Mouse (Mus musculus) liver, embryonic 11.5 days (tissue): Measurements from ENCODE around the gene Btbd11. TPM values are rescaled to one million over a fixed set of nuclear protein-coding genes. Genes with fewer than 3 reads are reported as not detected.

Experiments used
- ATAC-seq: fragments of 200-750 bp; cut with Nextera tagmentation; replicated peaks from 2 replicates; pipeline ENCODE4 v1.8.0; 2017; ENCODE audit warnings: moderate number of reproducible peaks, mild to moderate bottlenecking, moderate TSS enrichment, moderate library complexity; ENCODE audit not compliant: low FRiP score
- DNase-seq: peaks from one replicate; pipeline ENCODE4 v3.0.0-alpha.2; 2017; ENCODE audit warnings: low spot score
- H3K27ac ChIP-seq: fragments of 300-500 bp; sonication (generic); 2 replicates; pipeline ENCODE4 v1.5.1; 2014; ENCODE audit warnings: mild to moderate bottlenecking, low read depth, low read length, control low read depth
- H3K27me3 ChIP-seq: fragments of 300-500 bp; sonication (generic); replicated peaks from 2 replicates; pipeline ENCODE4 v1.6.1; 2014; ENCODE audit warnings: low read length, mixed read lengths; ENCODE audit not compliant: control insufficient read depth, insufficient read depth
- H3K36me3 ChIP-seq: fragments of 300-500 bp; sonication (generic); 2 replicates; pipeline ENCODE4 v1.6.1; 2014; ENCODE audit warnings: mild to moderate bottlenecking, low read length, moderate library complexity, mixed read lengths; ENCODE audit not compliant: control insufficient read depth, insufficient read depth
- H3K4me1 ChIP-seq: fragments of 300-500 bp; sonication (generic); replicated peaks from 2 replicates; pipeline ENCODE4 v1.6.1; 2014; ENCODE audit warnings: low read length, mixed read lengths; ENCODE audit not compliant: control insufficient read depth, insufficient read depth
- H3K4me2 ChIP-seq: fragments of 300-500 bp; sonication (generic); 2 replicates; pipeline ENCODE4 v1.6.1; 2014; ENCODE audit warnings: mild to moderate bottlenecking, control low read depth, moderate library complexity
- H3K4me3 ChIP-seq: fragments of 300-500 bp; sonication (generic); 2 replicates; pipeline ENCODE4 v1.5.1; 2014; ENCODE audit warnings: low read depth, low read length, control low read depth
- H3K9ac ChIP-seq: fragments of 300-500 bp; sonication (generic); 2 replicates; pipeline ENCODE4 v1.6.1; 2014; ENCODE audit warnings: low read depth, low read length, control low read depth
- H3K9me3 ChIP-seq: fragments of 300-500 bp; sonication (generic); 2 replicates; pipeline ENCODE4 v1.6.1; 2016; ENCODE audit warnings: low read length, inconsistent platforms, mixed read lengths; ENCODE audit not compliant: control insufficient read depth
- WGBS: fragments of 180-500 bp; shearing (Covaris S2); extraction: QIAGEN DNeasy Blood & Tissue Kit; methylation state at CpG from one replicate; pipeline ENCODE4 v1.1.7; 2014; 5-methylcytosine and 5-hydroxymethylcytosine counted together
- polyA plus RNA-seq: library from polyadenylated mRNA; unstranded; fragments of >200 nt; fragmentation: Nextera tagmentation; extraction: Ambion mirVana; gene quantifications from 2 replicates; pipeline ENCODE4 v1.2.1, GENCODE M21; 2014

Gene Btbd11
- polyA plus RNA-seq, 1 experiment from 2014 or later: 0.88 TPM

- Histone ChIP-seq H3K4me2 (no peak overlapping the region), H3K36me3 (no peaks in the 10 kb centered on the region), H3K4me3 (no peak overlapping the region), H3K4me1 (no peaks in the 10 kb centered on the region), H3K27me3 (no peaks in the 10 kb centered on the region), H3K9ac (no peak overlapping the region), H3K9me3 (no peaks in the 10 kb centered on the region), H3K27ac (no peak overlapping the region)
- no peak for DNase-seq
- 84% methylated on average over 5 of the region's 5 CpGs for WGBS
- ATAC-seq: no peak
Measured at GRCm38 (mm10) chr10:85497931-85498330, 111.3 kb downstream of the Btbd11 start.

GRCm38 (mm10) chr10:85500573-85501155 lies 114.0 kb downstream of the Btbd11 start:
- H3K9me3 ChIP-seq: no peaks in the 10 kb centered on the region
- H3K4me2 ChIP-seq: no peak overlapping the region
- no peaks in the 10 kb centered on the region for H3K27me3 ChIP-seq
- ATAC-seq (no peak), DNase-seq (no peak)
- no peak overlapping the region for H3K4me3 ChIP-seq
- no peak overlapping the region for H3K9ac ChIP-seq
- 74% methylated on average over 9 of the region's 9 CpGs for WGBS
- H3K4me1 ChIP-seq: no peaks in the 10 kb centered on the region
- no peaks in the 10 kb centered on the region for H3K36me3 ChIP-seq
- no peak overlapping the region for H3K27ac ChIP-seq

- Histone ChIP-seq H3K4me3 (no peak overlapping the region), H3K36me3 (no peaks in the 10 kb centered on the region), H3K9me3 (no peaks in the 10 kb centered on the region), H3K4me2 (no peak overlapping the region), H3K27ac (no peak overlapping the region), H3K9ac (no peak overlapping the region), H3K27me3 (no peaks in the 10 kb centered on the region), H3K4me1 (no peaks in the 10 kb centered on the region)
- ATAC-seq (no peak), DNase-seq (no peak)
- WGBS: 50% methylated on average over 5 of the region's 5 CpGs
Measured at GRCm38 (mm10) chr10:85501966-85502566, 115.5 kb downstream of the Btbd11 start.

- Histone ChIP-seq H3K27me3 (no peaks in the 10 kb centered on the region), H3K36me3 (no peaks in the 10 kb centered on the region), H3K27ac (no peak overlapping the region), H3K4me2 (no peak overlapping the region), H3K9ac (no peak overlapping the region), H3K9me3 (no peaks in the 10 kb centered on the region), H3K4me1 (no peaks in the 10 kb centered on the region), H3K4me3 (no peak overlapping the region)
- ATAC-seq (no peak), DNase-seq (no peak)
- 71% methylated on average over 9 of the region's 9 CpGs for WGBS
Measured at GRCm38 (mm10) chr10:85502656-85503055, 116.0 kb downstream of the Btbd11 start.

GRCm38 (mm10) chr10:85503453-85503852 lies 116.8 kb downstream of the Btbd11 start:
- H3K36me3 ChIP-seq: no peaks in the 10 kb centered on the region
- H3K9ac ChIP-seq: no peak overlapping the region
- no peak overlapping the region for H3K27ac ChIP-seq
- ATAC-seq (no peak), DNase-seq (no peak)
- 90% methylated on average over 7 of the region's 7 CpGs for WGBS
- no peaks in the 10 kb centered on the region for H3K27me3 ChIP-seq
- H3K4me3 ChIP-seq: no peak overlapping the region
- no peak overlapping the region for H3K4me2 ChIP-seq
- H3K9me3 ChIP-seq: no peaks in the 10 kb centered on the region
- no peaks in the 10 kb centered on the region for H3K4me1 ChIP-seq

- ATAC-seq (no peak), DNase-seq (no peak)
- Histone ChIP-seq H3K27me3 (no peaks in the 10 kb centered on the region), H3K9ac (no peak overlapping the region), H3K4me2 (no peak overlapping the region), H3K4me3 (no peak overlapping the region), H3K27ac (no peak overlapping the region), H3K9me3 (no peaks in the 10 kb centered on the region), H3K36me3 (no peaks in the 10 kb centered on the region), H3K4me1 (no peaks in the 10 kb centered on the region)
- WGBS: 76% methylated on average over 7 of the region's 7 CpGs
Measured at GRCm38 (mm10) chr10:85507270-85508050, 120.8 kb downstream of the Btbd11 start.

- H3K4me1 ChIP-seq: no peaks in the 10 kb centered on the region
- WGBS: 71% methylated on average over 5 of the region's 5 CpGs
Measured at GRCm38 (mm10) chr10:85508193-85508794, 121.7 kb downstream of the Btbd11 start.

GRCm38 (mm10) chr10:85509000-85509399 lies 122.4 kb downstream of the Btbd11 start:
- Histone ChIP-seq H3K27ac (no peak overlapping the region), H3K9me3 (no peaks in the 10 kb centered on the region), H3K4me3 (no peak overlapping the region), H3K36me3 (no peaks in the 10 kb centered on the region), H3K9ac (no peak overlapping the region), H3K4me1 (no peaks in the 10 kb centered on the region), H3K27me3 (no peaks in the 10 kb centered on the region), H3K4me2 (no peak overlapping the region)
- ATAC-seq: no peak
- WGBS: 82% methylated on average over 1 of the region's 1 CpGs
- no peak for DNase-seq

More at GRCm38 (mm10) chr10:85508193-85508794, 121.7 kb downstream of the Btbd11 start:
- DNase-seq: no peak
- no peaks in the 10 kb centered on the region for H3K9me3 ChIP-seq
- H3K4me3 ChIP-seq: no peak overlapping the region
- H3K9ac ChIP-seq: no peak overlapping the region
- no peak for ATAC-seq
- H3K36me3 ChIP-seq: no peaks in the 10 kb centered on the region
- no peak overlapping the region for H3K27ac ChIP-seq
- no peaks in the 10 kb centered on the region for H3K27me3 ChIP-seq
- H3K4me2 ChIP-seq: no peak overlapping the region
